Mouse (Mus musculus) intestine, embryonic 14.5 days (tissue): Measurements from ENCODE around the gene Nat8f5. TPM values are rescaled to one million over a fixed set of nuclear protein-coding genes. Genes with fewer than 3 reads are reported as not detected.
"Not testable (repeated sequence)": the region's sequence is repeated elsewhere in the genome, so short reads cannot be mapped to it uniquely, and the experiment has no call there.

ENCODE experiments used
- ATAC-seq: fragments of 200-750 bp; cut with Nextera tagmentation; replicated peaks from 2 replicates; pipeline ENCODE4 v1.8.0; 2017; ENCODE audit warnings: low read depth, moderate number of reproducible peaks, moderate TSS enrichment, moderate library complexity; ENCODE audit not compliant: low FRiP score, low TSS enrichment
- DNase-seq: peaks from one replicate; pipeline ENCODE4 v3.0.0-alpha.2; 2018; ENCODE audit warnings: low spot score
- H3K27ac ChIP-seq: fragments of 300-500 bp; sonication (generic); 2 replicates; pipeline ENCODE4 v1.5.1; 2014; ENCODE audit warnings: low read depth, mild to moderate bottlenecking, control low read depth
- H3K27me3 ChIP-seq: fragments of 300-500 bp; sonication (generic); replicated peaks from 2 replicates; pipeline ENCODE4 v1.6.1; 2014; ENCODE audit warnings: low read length, control low read depth; ENCODE audit not compliant: control insufficient read depth, insufficient read depth
- H3K36me3 ChIP-seq: fragments of 300-500 bp; sonication (generic); 2 replicates; pipeline ENCODE4 v1.6.1; 2014; ENCODE audit warnings: low read length, control low read depth; ENCODE audit not compliant: control insufficient read depth, insufficient read depth
- H3K4me1 ChIP-seq: fragments of 300-500 bp; sonication (generic); replicated peaks from 2 replicates; pipeline ENCODE4 v1.6.1; 2014; ENCODE audit warnings: low read length, control low read depth, mixed read lengths; ENCODE audit not compliant: control insufficient read depth, insufficient read depth
- H3K4me2 ChIP-seq: fragments of 300-500 bp; sonication (generic); 2 replicates; pipeline ENCODE4 v1.6.1; 2014; ENCODE audit warnings: low read length
- H3K4me3 ChIP-seq: fragments of 300-500 bp; sonication (generic); 2 replicates; pipeline ENCODE4 v1.5.1; 2014; ENCODE audit warnings: low read depth, low read length, control low read depth, mixed read lengths
- H3K9ac ChIP-seq: fragments of 300-500 bp; sonication (generic); 2 replicates; pipeline ENCODE4 v1.6.1; 2014; ENCODE audit warnings: mild to moderate bottlenecking, low read length
- H3K9me3 ChIP-seq: fragments of 300-500 bp; sonication (generic); 2 replicates; pipeline ENCODE4 v1.6.1; 2016; ENCODE audit warnings: low read length, control low read depth; ENCODE audit not compliant: control insufficient read depth
- WGBS: fragments of 180-500 bp; shearing (Covaris S2); extraction: QIAGEN DNeasy Blood & Tissue Kit; methylation state at CpG from one replicate; pipeline ENCODE4 v1.1.7; 2014; 5-methylcytosine and 5-hydroxymethylcytosine counted together
- polyA plus RNA-seq: library from polyadenylated mRNA; unstranded; fragments of >200 nt; fragmentation: Nextera tagmentation; extraction: Ambion mirVana; gene quantifications from 2 replicates; pipeline ENCODE4 v1.2.1, GENCODE M21; 2014

The Nat8f5 gene
- polyA plus RNA-seq, 1 experiment from 2014 or later = not detected

DNA sequence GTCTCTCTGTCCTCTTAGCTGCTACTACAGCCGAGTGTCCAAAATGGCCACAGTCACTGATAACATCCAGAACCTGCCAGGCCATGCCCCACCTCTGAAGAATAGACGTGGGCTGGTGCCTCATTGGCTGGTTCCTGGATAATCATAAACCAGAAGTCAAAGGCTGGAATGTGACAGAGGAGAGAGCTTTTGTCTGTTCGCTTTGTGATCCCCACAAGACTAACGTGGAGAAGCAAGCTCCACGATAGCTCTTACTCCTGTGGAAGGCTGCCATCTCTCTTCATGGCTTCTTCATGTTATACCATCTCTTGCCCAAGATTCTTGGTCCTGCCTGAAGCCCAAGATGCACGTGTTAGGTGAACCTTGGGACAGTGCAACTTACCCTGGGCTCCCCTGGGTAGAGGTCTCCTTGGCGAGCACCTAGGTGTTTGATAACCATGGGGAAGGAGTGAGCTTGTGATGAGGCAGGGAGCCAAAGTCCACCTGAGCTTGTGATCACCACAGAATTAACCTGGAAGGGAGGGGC is 11.1 kb upstream of the Nat8f5 start, which contains the start of gene Nat8:
Gene Nat8 (minus strand): TSS at position 287 of the 526 bp plus-strand sequence.
- 64% methylated on average over 7 of the region's 7 CpGs for WGBS
- no peaks in the 10 kb centered on the region for H3K9me3 ChIP-seq
- no peak for ATAC-seq
- DNase-seq = no peak
- H3K9ac ChIP-seq = no peak within 1 kb of the TSS
- no peaks in the 10 kb centered on the region for H3K27me3 ChIP-seq
- H3K27ac ChIP-seq = no peak within 1 kb of the TSS
- H3K4me2 ChIP-seq = no peak within 1 kb of the TSS
- no peaks in the 10 kb centered on the region for H3K36me3 ChIP-seq
- no peak within 1 kb of the TSS for H3K4me3 ChIP-seq
- H3K4me1 ChIP-seq = no peaks in the 10 kb centered on the region

DNA sequence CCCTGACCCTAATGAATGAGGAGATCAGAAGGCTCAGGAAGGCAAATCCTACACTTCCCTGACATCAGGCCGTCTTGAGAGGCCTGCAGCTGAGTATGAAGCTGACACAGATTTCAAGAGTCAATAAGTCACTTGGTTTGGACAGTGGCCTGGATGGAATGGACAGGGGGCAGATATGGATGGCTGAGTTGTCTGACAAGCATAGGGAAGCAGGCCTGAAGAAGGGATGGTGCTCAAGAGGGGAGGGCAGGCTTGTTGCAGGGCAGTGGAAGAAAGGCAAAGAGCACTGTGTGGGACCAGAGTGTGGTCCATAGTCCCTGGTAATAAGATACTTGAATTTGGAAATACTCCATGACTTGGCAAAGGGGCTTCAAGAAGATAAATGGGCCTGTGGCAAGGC is 8.7 kb upstream of the Nat8f5 start:
- no peak overlapping the region for H3K27ac ChIP-seq
- DNase-seq = no peak
- no peak overlapping the region for H3K4me2 ChIP-seq
- H3K4me3 ChIP-seq = no peak overlapping the region
- no peak overlapping the region for H3K9ac ChIP-seq
- H3K36me3 ChIP-seq = no peaks in the 10 kb centered on the region
- WGBS = 77% methylated on average over 1 of the region's 1 CpGs
- no peaks in the 10 kb centered on the region for H3K27me3 ChIP-seq
- no peaks in the 10 kb centered on the region for H3K9me3 ChIP-seq
- H3K4me1 ChIP-seq = no peaks in the 10 kb centered on the region
- ATAC-seq = no peak

- DNase-seq = no peak
- 79% methylated on average over 2 of the region's 2 CpGs for WGBS
- no peak overlapping the region for H3K4me2 ChIP-seq
These were observed 5.1 kb upstream of the Nat8f5 start for GRCm38 (mm10) chr6:85825886-85826285.

GRCm38 (mm10) chr6:85823382-85824090 is 2.8 kb upstream of the Nat8f5 start:
- H3K4me1 ChIP-seq = no peaks in the 10 kb centered on the region
- H3K9ac ChIP-seq = no peak overlapping the region
- ATAC-seq (no peak), DNase-seq (no peak)
- H3K9me3 ChIP-seq = 0 out of 2 replicates have a peak, but pooled peaks cover 3% of the 10 kb centered on the region
- no peak overlapping the region for H3K4me3 ChIP-seq
- no peak overlapping the region for H3K27ac ChIP-seq
- 82% methylated on average over 1 of the region's 1 CpGs for WGBS
- H3K27me3 ChIP-seq = no peaks in the 10 kb centered on the region
- no peaks in the 10 kb centered on the region for H3K36me3 ChIP-seq
- H3K4me2 ChIP-seq = no peak overlapping the region

More at GRCm38 (mm10) chr6:85825886-85826285, 5.1 kb upstream of the Nat8f5 start:
- Histone ChIP-seq H3K4me3 (no peak overlapping the region), H3K36me3 (no peaks in the 10 kb centered on the region), H3K27ac (no peak overlapping the region), H3K9me3 (0 out of 2 replicates have a peak, but pooled peaks cover 3% of the 10 kb centered on the region), H3K27me3 (no peaks in the 10 kb centered on the region), H3K9ac (no peak overlapping the region), H3K4me1 (no peaks in the 10 kb centered on the region)
- no peak for ATAC-seq

- no peak overlapping the region for H3K4me3 ChIP-seq
- no peaks in the 10 kb centered on the region for H3K4me1 ChIP-seq
- H3K9ac ChIP-seq = no peak overlapping the region
- no peak for ATAC-seq
- no peaks in the 10 kb centered on the region for H3K36me3 ChIP-seq
- no peaks in the 10 kb centered on the region for H3K27me3 ChIP-seq
- 87% methylated on average over 4 of the region's 4 CpGs for WGBS
- no peak for DNase-seq
- H3K27ac ChIP-seq = no peak overlapping the region
- no peak overlapping the region for H3K4me2 ChIP-seq
- 0 out of 2 replicates have a peak, but pooled peaks cover 3% of the 10 kb centered on the region for H3K9me3 ChIP-seq
These were observed 1.5 kb upstream of the Nat8f5 start for GRCm38 (mm10) chr6:85822286-85822685.

- Histone ChIP-seq H3K4me1 (no peaks in the 10 kb centered on the region), H3K27ac (no peak overlapping the region), H3K4me3 (no peak overlapping the region), H3K9ac (no peak overlapping the region), H3K4me2 (no peak overlapping the region), H3K27me3 (no peaks in the 10 kb centered on the region), H3K36me3 (no peaks in the 10 kb centered on the region), H3K9me3 (0 out of 2 replicates have a peak, but pooled peaks cover 3% of the 10 kb centered on the region)
- ATAC-seq = no peak
- no peak for DNase-seq
- 59% methylated on average over 1 of the region's 1 CpGs for WGBS
These were observed 2.4 kb downstream of the Nat8f5 start for GRCm38 (mm10) chr6:85818338-85818737.

DNA sequence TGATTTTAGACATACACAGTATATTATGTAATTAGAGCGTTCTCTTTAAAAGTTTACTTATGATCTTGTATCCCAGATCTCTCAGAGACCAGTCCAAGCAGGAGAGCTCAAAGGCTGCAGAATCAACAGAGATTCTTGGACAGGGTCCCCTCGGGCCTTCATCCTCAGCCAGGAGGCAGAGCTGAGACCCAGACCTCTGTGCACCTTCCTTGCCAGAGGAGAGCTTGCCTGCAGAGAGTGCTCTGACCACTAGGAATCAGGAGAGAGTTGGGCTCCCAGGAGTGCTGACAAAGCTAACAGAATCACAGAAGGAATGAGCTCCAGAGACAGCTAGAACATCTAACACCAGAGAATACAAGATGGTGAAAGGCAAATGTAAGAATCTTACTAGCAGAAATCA is 7.4 kb downstream of the Nat8f5 start:
- ATAC-seq = no peak
- Histone ChIP-seq H3K4me1 (no peaks in the 10 kb centered on the region), H3K27ac (no peak overlapping the region), H3K36me3 (no peaks in the 10 kb centered on the region), H3K9me3 (no peaks in the 10 kb centered on the region), H3K9ac (no peak overlapping the region), H3K4me3 (no peak overlapping the region), H3K4me2 (no peak overlapping the region), H3K27me3 (no peaks in the 10 kb centered on the region)
- WGBS = 79% methylated on average over 2 of the region's 2 CpGs
- no peak for DNase-seq

DNA sequence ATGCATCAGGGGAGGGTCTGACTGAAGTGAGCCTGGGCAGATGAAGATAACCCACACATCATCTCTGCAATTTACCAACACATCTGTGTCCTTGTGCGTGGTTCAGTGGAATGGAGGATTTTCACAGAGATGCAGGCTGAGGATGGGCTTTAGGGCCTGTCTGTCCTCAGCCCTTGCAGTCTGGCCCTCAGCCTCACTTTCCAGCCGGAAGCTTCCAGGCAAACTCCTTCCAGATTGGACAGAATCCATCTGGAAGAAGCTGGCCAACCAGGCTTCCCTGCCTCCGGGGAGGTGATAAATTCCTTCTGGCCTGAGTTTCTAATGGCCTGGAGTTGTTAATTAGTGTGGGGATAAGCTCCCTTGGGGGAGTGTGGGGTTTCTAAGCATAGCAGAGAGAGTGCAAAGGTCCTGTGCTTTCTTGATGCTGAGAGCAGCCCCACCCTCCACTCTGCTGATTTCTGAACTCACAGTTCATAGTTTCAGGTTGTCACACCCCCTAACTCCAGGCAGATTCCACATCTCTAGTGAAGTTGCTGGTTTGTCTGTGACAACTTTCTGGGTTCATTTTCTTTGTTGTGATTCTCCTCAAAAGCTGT is 9.7 kb downstream of the Nat8f5 start:
- H3K9ac ChIP-seq, H3K27ac ChIP-seq, H3K36me3 ChIP-seq, DNase-seq, ATAC-seq, H3K4me3 ChIP-seq, H3K9me3 ChIP-seq, H3K27me3 ChIP-seq, H3K4me2 ChIP-seq, H3K4me1 ChIP-seq: not testable (repeated sequence)
- 63% methylated on average over 2 of the region's 3 CpGs for whole genome bisulfite sequencing
